Mouse (Mus musculus): ENCODE data around the gene Zswim4. TPM values are rescaled to one million over a fixed set of nuclear protein-coding genes. Genes with fewer than 3 reads are reported as not detected.

Gene Zswim4
- polyA plus RNA-seq, 2 experiments = 0.74 to 1.9 TPM

DNA sequence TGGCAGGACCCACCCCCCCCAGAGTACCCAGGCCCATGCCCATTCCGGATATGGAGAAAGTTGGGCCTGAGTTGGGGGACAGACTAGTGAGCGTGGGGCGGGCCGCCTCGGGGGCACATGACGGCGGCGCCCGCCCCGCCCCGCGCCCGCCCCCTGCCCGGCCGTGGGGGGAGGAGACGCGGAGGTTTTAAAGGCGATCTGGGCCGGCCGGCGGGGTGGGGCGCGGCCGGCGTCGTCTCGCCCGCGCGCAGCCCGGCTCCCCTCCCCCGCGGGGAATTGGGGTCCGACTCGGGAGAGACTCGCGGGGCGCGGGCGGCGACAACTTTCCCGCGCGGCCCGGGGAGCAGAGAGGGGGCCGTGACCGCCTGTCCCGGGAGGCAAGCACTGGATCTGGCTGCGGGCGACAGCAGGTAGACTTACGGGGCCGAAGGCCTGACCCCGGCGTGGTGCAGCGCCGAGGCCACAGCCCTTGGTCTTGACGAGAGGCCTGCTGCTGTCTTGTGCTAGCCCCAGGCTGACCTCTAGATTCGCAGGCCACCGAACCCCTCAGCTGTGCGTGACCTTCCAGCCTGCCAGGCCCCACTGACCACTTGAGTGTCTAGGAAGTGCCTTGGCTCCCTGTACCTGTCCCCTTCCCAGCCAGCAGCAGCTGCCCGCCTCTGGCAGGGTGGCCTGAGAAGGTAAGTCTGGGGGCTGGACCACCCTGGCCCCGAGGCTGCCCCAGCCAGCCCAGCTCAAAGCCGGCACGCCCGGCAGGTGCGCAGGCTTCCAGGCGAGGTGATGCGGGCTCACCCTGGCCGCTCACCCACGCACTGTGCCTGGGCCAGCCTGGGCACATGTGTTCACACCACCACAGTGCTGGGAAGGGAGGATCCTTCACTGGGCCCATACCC is 36.0 kb downstream of the Zswim4 start:
- TF ChIP-seq CTCF (IDR thresholded peaks at IDR 0.05; ENCODE audit: low read depth) (no peak), EP300 (IDR thresholded peaks at IDR 0.05; ENCODE audit: low read depth) (no peak)
- no peak for DNase-seq (ENCODE audit: low read depth in 3 of 3, low spot score in 3 of 3)
- Histone ChIP-seq H3K9ac (replicated peaks) (peak overlapping the region; percentile 59), H3K36me3 (replicated peaks; ENCODE audit: control insufficient read depth, insufficient read depth, low read depth) (no peaks in the 10 kb centered on the region), H3K4me1 (replicated peaks; ENCODE audit: control insufficient read depth in 2 of 2, insufficient read depth in 2 of 2, low read length in 1 of 2) (peaks cover 3 to 29% of the 10 kb centered on the region in 2 experiments), H3K4me3 (ENCODE audit: insufficient read depth in 1 of 2, low read depth in 2 of 2, low read length in 2 of 2) (peak overlapping the region; percentile 57 to 58), H3K9me3 (ENCODE audit: control insufficient read depth, low read length) (no peaks in the 10 kb centered on the region), H3K27me3 (ENCODE audit: control insufficient read depth, insufficient read depth, low read length) (peaks cover 21% of the 10 kb centered on the region), H3K27ac (no peak overlapping the region), H3K4me2 (ENCODE audit: low read depth) (peak overlapping the region; percentile 66)
- 2% methylated on average over 69 of the region's 70 CpGs for WGBS (ENCODE audit: insufficient replicate concordance)
- 0 out of 2 replicates have a peak, but pooled peaks have one; percentile 9 for ATAC-seq (ENCODE audit: insufficient read depth)

DNA sequence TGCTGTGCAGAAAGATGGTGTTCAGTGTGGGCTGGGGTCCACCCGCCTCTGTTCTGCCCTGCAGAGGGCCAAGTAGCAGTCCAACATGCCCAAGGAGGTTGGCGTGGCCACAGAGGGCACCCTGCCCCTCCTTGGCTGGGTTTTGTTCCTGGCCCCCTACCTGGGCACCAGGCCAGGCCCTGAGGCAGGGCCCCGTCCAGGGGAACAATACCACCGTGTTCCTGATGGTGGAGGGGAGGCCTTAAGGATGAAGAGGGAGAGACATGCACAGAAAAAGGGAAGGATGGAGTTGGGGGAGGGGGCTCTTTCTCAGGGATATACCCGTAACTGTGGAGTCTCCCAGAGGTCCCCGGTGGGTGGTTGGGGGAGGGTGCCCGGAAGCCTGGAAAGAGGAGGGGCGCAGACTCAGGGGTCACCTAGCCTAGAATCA is 36.7 kb downstream of the Zswim4 start:
- Histone ChIP-seq H3K9me3 (ENCODE audit: control insufficient read depth, low read length) (no peaks in the 10 kb centered on the region), H3K27ac (no peak overlapping the region), H3K4me2 (ENCODE audit: low read depth) (peak overlapping the region; percentile 66), H3K36me3 (replicated peaks; ENCODE audit: control insufficient read depth, insufficient read depth, low read depth) (no peaks in the 10 kb centered on the region), H3K4me3 (ENCODE audit: insufficient read depth in 1 of 2, low read depth in 2 of 2, low read length in 2 of 2) (peak overlapping the region in 1 of 2 experiments; percentile 58; a peak in 2 of 4 replicates), H3K27me3 (ENCODE audit: control insufficient read depth, insufficient read depth, low read length) (peaks cover 21% of the 10 kb centered on the region), H3K9ac (replicated peaks) (no peak overlapping the region), H3K4me1 (replicated peaks; ENCODE audit: control insufficient read depth in 2 of 2, insufficient read depth in 2 of 2, low read length in 1 of 2) (peaks cover 3 to 29% of the 10 kb centered on the region in 2 experiments)
- 30% methylated on average over 8 of the region's 8 CpGs for WGBS (ENCODE audit: insufficient replicate concordance)
- ATAC-seq (ENCODE audit: insufficient read depth) (no peak), DNase-seq (ENCODE audit: low read depth in 3 of 3, low spot score in 3 of 3) (no peak)
- TF ChIP-seq EP300 (IDR thresholded peaks at IDR 0.05; ENCODE audit: low read depth) (no peak), CTCF (IDR thresholded peaks at IDR 0.05; ENCODE audit: low read depth) (no peak)

- H3K4me3 ChIP-seq (ENCODE audit: insufficient read depth in 1 of 2, low read depth in 2 of 2, low read length in 2 of 2) = no peak overlapping the region
- no peaks in the 10 kb centered on the region for H3K36me3 ChIP-seq (replicated peaks; ENCODE audit: control insufficient read depth, insufficient read depth, low read depth)
- DNase-seq (ENCODE audit: low read depth in 3 of 3, low spot score in 3 of 3) (no peak), ATAC-seq (ENCODE audit: insufficient read depth) (no peak)
- H3K9ac ChIP-seq (replicated peaks) = no peak overlapping the region
- H3K27ac ChIP-seq = no peak overlapping the region
- peaks cover 3 to 29% of the 10 kb centered on the region in 2 experiments for H3K4me1 ChIP-seq (replicated peaks; ENCODE audit: control insufficient read depth in 2 of 2, insufficient read depth in 2 of 2, low read length in 1 of 2)
- TF ChIP-seq EP300 (IDR thresholded peaks at IDR 0.05; ENCODE audit: low read depth) (no peak), CTCF (IDR thresholded peaks at IDR 0.05; ENCODE audit: low read depth) (no peak)
- WGBS (ENCODE audit: insufficient replicate concordance) = 44% methylated on average over 11 of the region's 11 CpGs
- H3K9me3 ChIP-seq (ENCODE audit: control insufficient read depth, low read length) = no peaks in the 10 kb centered on the region
- no peak overlapping the region for H3K4me2 ChIP-seq (ENCODE audit: low read depth)
- peaks cover 21% of the 10 kb centered on the region for H3K27me3 ChIP-seq (ENCODE audit: control insufficient read depth, insufficient read depth, low read length)
Observed at GRCm38 (mm10) chr8:84199348-84200125, 37.3 kb downstream of the Zswim4 start.

DNA sequence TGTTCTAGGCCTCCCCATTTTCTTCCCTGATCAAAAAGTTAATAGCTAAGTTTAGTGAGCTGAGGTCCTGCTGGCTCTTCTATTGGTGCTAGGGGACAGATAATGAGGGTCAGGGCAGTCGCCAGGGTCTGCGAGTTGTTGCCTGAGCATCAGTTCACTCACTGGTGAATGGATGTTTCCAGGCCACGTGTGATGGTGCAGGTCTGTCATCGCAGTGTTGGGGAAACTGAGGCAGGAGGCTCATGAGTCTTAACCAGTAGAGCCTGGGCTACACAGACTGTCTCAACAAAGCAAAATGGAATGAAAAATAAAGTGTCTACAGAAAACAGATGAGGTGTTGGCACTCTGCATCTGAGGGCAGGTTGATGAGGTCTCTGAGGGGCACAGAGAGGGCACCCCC is 38.0 kb downstream of the Zswim4 start:
- peak overlapping the region; percentile 41 for H3K27ac ChIP-seq
- TF ChIP-seq CTCF (IDR thresholded peaks at IDR 0.05; ENCODE audit: low read depth) (no peak), EP300 (IDR thresholded peaks at IDR 0.05; ENCODE audit: low read depth) (no peak)
- 32% methylated on average over 4 of the region's 4 CpGs for WGBS (ENCODE audit: insufficient replicate concordance)
- no peak overlapping the region for H3K4me3 ChIP-seq (ENCODE audit: insufficient read depth in 1 of 2, low read depth in 2 of 2, low read length in 2 of 2)
- peaks cover 3 to 24% of the 10 kb centered on the region in 2 experiments for H3K4me1 ChIP-seq (replicated peaks; ENCODE audit: control insufficient read depth in 2 of 2, insufficient read depth in 2 of 2, low read length in 1 of 2)
- no peak overlapping the region; the same call in 1 of the 2 replicates for H3K9ac ChIP-seq (replicated peaks)
- H3K36me3 ChIP-seq (replicated peaks; ENCODE audit: control insufficient read depth, insufficient read depth, low read depth) = no peaks in the 10 kb centered on the region
- peak overlapping the region; percentile 85 for H3K4me2 ChIP-seq (ENCODE audit: low read depth)
- no peak for ATAC-seq (ENCODE audit: insufficient read depth)
- no peaks in the 10 kb centered on the region for H3K9me3 ChIP-seq (ENCODE audit: control insufficient read depth, low read length)
- peaks cover 21% of the 10 kb centered on the region for H3K27me3 ChIP-seq (ENCODE audit: control insufficient read depth, insufficient read depth, low read length)
- DNase-seq (ENCODE audit: low read depth in 3 of 3, low spot score in 3 of 3) = no peak
